7 mouse cellular contexts compared by ENCODE assay signal in genomic region chr19:5388011-5388441, GRCm38 (mm10). TPM values are rescaled to one million over a fixed set of nuclear protein-coding genes. Genes with fewer than 3 reads are reported as not detected.
DNase-seq lines count a peak whose midpoint lies in the region; ATAC-seq and TF ChIP-seq lines count a peak whose summit lies in the region.

No protein-coding gene starts in this region.

- peaks cover 26% of the 10 kb centered on the region for H3K36me3 ChIP-seq in lung, embryonic 14.5 days (ENCODE audit: insufficient read depth)
- H3K36me3 ChIP-seq in embryonic facial prominence, embryonic 15.5 days = peaks cover 27% of the 10 kb centered on the region
- H3K36me3 ChIP-seq in kidney, postnatal 0 days (ENCODE audit: insufficient read depth, low read length) = peaks cover 27% of the 10 kb centered on the region
- H3K36me3 ChIP-seq in midbrain, embryonic 16.5 days (ENCODE audit: control insufficient read depth, insufficient read depth, low read length) = peaks cover 15% of the 10 kb centered on the region

- no peak for TF ChIP-seq CTCF in lung, embryonic 14.5 days (IDR thresholded peaks at IDR 0.05; ENCODE audit: low read depth)
- no peak for TF ChIP-seq CTCF in kidney, postnatal 0 days (IDR thresholded peaks at IDR 0.05; ENCODE audit: low read depth)

- peaks cover 14% of the 10 kb centered on the region for H3K4me1 ChIP-seq in lung, embryonic 14.5 days (ENCODE audit: insufficient read depth)
- peaks cover 43% of the 10 kb centered on the region for H3K4me1 ChIP-seq in embryonic facial prominence, embryonic 15.5 days
- peaks cover 7% of the 10 kb centered on the region; the same call in 1 of the 2 replicates for H3K4me1 ChIP-seq in kidney, postnatal 0 days (replicated peaks; ENCODE audit: insufficient read depth, low read length)
- peaks cover 28% of the 10 kb centered on the region for H3K4me1 ChIP-seq in midbrain, embryonic 16.5 days (ENCODE audit: control insufficient read depth, insufficient read depth, low read length)

- no peaks in the 10 kb centered on the region for H3K9me3 ChIP-seq in lung, embryonic 14.5 days (ENCODE audit: low read depth, low read length)
- no peaks in the 10 kb centered on the region for H3K9me3 ChIP-seq in embryonic facial prominence, embryonic 15.5 days (replicated peaks)
- no peaks in the 10 kb centered on the region for H3K9me3 ChIP-seq in kidney, postnatal 0 days (replicated peaks; ENCODE audit: low read length)
- no peaks in the 10 kb centered on the region for H3K9me3 ChIP-seq in midbrain, embryonic 16.5 days (replicated peaks; ENCODE audit: control insufficient read depth, low read length, poor library complexity, severe bottlenecking)

- H3K4me3 ChIP-seq in lung, embryonic 14.5 days (ENCODE audit: low read depth, low read length) = peak overlapping the region; percentile 99
- peak overlapping the region; percentile 100 for H3K4me3 ChIP-seq in embryonic facial prominence, embryonic 15.5 days (replicated peaks)
- peak overlapping the region; percentile 94 for H3K4me3 ChIP-seq in kidney, postnatal 0 days (replicated peaks; ENCODE audit: low read depth, low read length)
- H3K4me3 ChIP-seq in midbrain, embryonic 16.5 days (ENCODE audit: low read depth, low read length) = peak overlapping the region; percentile 71

- peak overlapping the region; percentile 85 for H3K27ac ChIP-seq in lung, embryonic 14.5 days (ENCODE audit: low read depth)
- H3K27ac ChIP-seq in embryonic facial prominence, embryonic 15.5 days (replicated peaks) = peak overlapping the region; percentile 90
- peak overlapping the region; percentile 90 for H3K27ac ChIP-seq in kidney, postnatal 0 days
- peak overlapping the region; percentile 77 for H3K27ac ChIP-seq in midbrain, embryonic 16.5 days (ENCODE audit: low read length)

- peaks cover 3% of the 10 kb centered on the region for H3K27me3 ChIP-seq in lung, embryonic 14.5 days (ENCODE audit: insufficient read depth, low read length)
- H3K27me3 ChIP-seq in embryonic facial prominence, embryonic 15.5 days = no peaks in the 10 kb centered on the region
- no peaks in the 10 kb centered on the region for H3K27me3 ChIP-seq in kidney, postnatal 0 days (ENCODE audit: insufficient read depth, low read length)
- no peaks in the 10 kb centered on the region for H3K27me3 ChIP-seq in midbrain, embryonic 16.5 days (ENCODE audit: control insufficient read depth, insufficient read depth, low read depth, low read length)

- ATAC-seq in lung, embryonic 14.5 days (ENCODE audit: insufficient read depth) = peak; percentile 59
- ATAC-seq in embryonic facial prominence, embryonic 15.5 days (ENCODE audit: insufficient number of reproducible peaks, low FRiP score, low TSS enrichment, low read depth) = no peak; the same call in 1 of the 2 replicates
- peak; percentile 65 for ATAC-seq in kidney, postnatal 0 days (replicated peaks; ENCODE audit: low FRiP score, low read depth)
- ATAC-seq in midbrain, embryonic 16.5 days = peak; percentile 41

- under 1% methylated on average over 43 of the region's 43 CpGs for WGBS in lung, embryonic 14.5 days
- WGBS in embryonic facial prominence, embryonic 15.5 days = 0% methylated on average over 40 of the region's 43 CpGs
- WGBS in kidney, postnatal 0 days = under 1% methylated on average over 42 of the region's 43 CpGs
- WGBS in midbrain, embryonic 16.5 days = under 1% methylated on average over 41 of the region's 43 CpGs

- peak overlapping the region; percentile 90 for H3K9ac ChIP-seq in lung, embryonic 14.5 days
- H3K9ac ChIP-seq in embryonic facial prominence, embryonic 15.5 days = peak overlapping the region; percentile 96
- H3K9ac ChIP-seq in kidney, postnatal 0 days (ENCODE audit: low read depth, low read length) = peak overlapping the region; percentile 98
- H3K9ac ChIP-seq in midbrain, embryonic 16.5 days (ENCODE audit: low read depth, low read length) = peak overlapping the region; percentile 76

- peak; percentile 32 for DNase-seq in lung, embryonic 14.5 days
- DNase-seq in lung, postnatal 14 days = no peak
- peak; percentile 37 for DNase-seq in adipocyte (ENCODE audit: low spot score)
- peak; percentile 25 for DNase-seq in kidney, postnatal 0 days (ENCODE audit: low spot score)
- DNase-seq in frontal cortex, adult 2 months (ENCODE audit: extremely low spot score in 1 of 2, low spot score in 1 of 2) = no peak

- peak overlapping the region; percentile 76 for H3K4me2 ChIP-seq in lung, embryonic 14.5 days
- H3K4me2 ChIP-seq in embryonic facial prominence, embryonic 15.5 days (replicated peaks) = peak overlapping the region; percentile 86
- H3K4me2 ChIP-seq in kidney, postnatal 0 days (ENCODE audit: low read length) = peak overlapping the region; percentile 62
- peak overlapping the region; percentile 74 for H3K4me2 ChIP-seq in midbrain, embryonic 16.5 days (ENCODE audit: low read length)

RNA-seq across cellular contexts. Expression of gene Sart1, which starts 0.5 kb away (rescaled TPM):
- 72.0 and 73.8 TPM in 2 replicates for polyA plus RNA-seq in lung, embryonic 14.5 days (2014; fragmentation: Nextera tagmentation; extraction: Ambion mirVana)
- polyA plus RNA-seq in embryonic facial prominence, embryonic 15.5 days (2015; fragmentation: Nextera tagmentation; extraction: Ambion mirVana) = 81.5 and 83.5 TPM in 2 replicates
- 56.1 and 57.8 TPM in 2 replicates for polyA plus RNA-seq in kidney, postnatal 0 days (2015; fragmentation: Nextera tagmentation; extraction: Ambion mirVana)
- 67.7 and 68.5 TPM in 2 replicates for polyA plus RNA-seq in midbrain, embryonic 16.5 days (2015; fragmentation: Nextera tagmentation; extraction: Ambion mirVana)
- 70.5 and 85.4 TPM in 2 replicates for polyA plus RNA-seq in frontal cortex, adult 2 months (2012; rRNA removed)

RNA-seq across cellular contexts. Expression of gene Tsga10ip, which starts 14.3 kb away (rescaled TPM):
- 0.64 TPM in 1 of 2 replicates, not detected in the other for polyA plus RNA-seq in lung, embryonic 14.5 days (2014; fragmentation: Nextera tagmentation; extraction: Ambion mirVana)
- polyA plus RNA-seq in embryonic facial prominence, embryonic 15.5 days (2015; fragmentation: Nextera tagmentation; extraction: Ambion mirVana) = 0.72 and 1.1 TPM in 2 replicates
- 0.31 and 0.39 TPM in 2 replicates for polyA plus RNA-seq in kidney, postnatal 0 days (2015; fragmentation: Nextera tagmentation; extraction: Ambion mirVana)
- not detected in 2 replicates for polyA plus RNA-seq in midbrain, embryonic 16.5 days (2015; fragmentation: Nextera tagmentation; extraction: Ambion mirVana)
- polyA plus RNA-seq in frontal cortex, adult 2 months (2012; rRNA removed) = not detected in 2 replicates

RNA-seq across cellular contexts. Expression of gene Banf1, which starts 21.1 kb away (rescaled TPM):
- polyA plus RNA-seq in lung, embryonic 14.5 days (2014; fragmentation: Nextera tagmentation; extraction: Ambion mirVana) = 515 and 542 TPM in 2 replicates
- 399 and 402 TPM in 2 replicates for polyA plus RNA-seq in embryonic facial prominence, embryonic 15.5 days (2015; fragmentation: Nextera tagmentation; extraction: Ambion mirVana)
- polyA plus RNA-seq in kidney, postnatal 0 days (2015; fragmentation: Nextera tagmentation; extraction: Ambion mirVana) = 344 and 363 TPM in 2 replicates
- polyA plus RNA-seq in midbrain, embryonic 16.5 days (2015; fragmentation: Nextera tagmentation; extraction: Ambion mirVana) = 302 and 321 TPM in 2 replicates
- polyA plus RNA-seq in frontal cortex, adult 2 months (2012; rRNA removed) = 95.2 and 99.8 TPM in 2 replicates

RNA-seq across cellular contexts. Expression of gene Eif1ad, which starts 21.5 kb away (rescaled TPM):
- polyA plus RNA-seq in lung, embryonic 14.5 days (2014; fragmentation: Nextera tagmentation; extraction: Ambion mirVana) = 59.1 and 71.1 TPM in 2 replicates
- polyA plus RNA-seq in embryonic facial prominence, embryonic 15.5 days (2015; fragmentation: Nextera tagmentation; extraction: Ambion mirVana) = 48.6 and 55.1 TPM in 2 replicates
- 30.8 and 34.0 TPM in 2 replicates for polyA plus RNA-seq in kidney, postnatal 0 days (2015; fragmentation: Nextera tagmentation; extraction: Ambion mirVana)
- polyA plus RNA-seq in midbrain, embryonic 16.5 days (2015; fragmentation: Nextera tagmentation; extraction: Ambion mirVana) = 36.6 and 38.3 TPM in 2 replicates
- 25.4 and 27.0 TPM in 2 replicates for polyA plus RNA-seq in frontal cortex, adult 2 months (2012; rRNA removed)

RNA-seq across cellular contexts. Expression of gene Drap1, which starts 36.8 kb away (rescaled TPM):
- polyA plus RNA-seq in lung, embryonic 14.5 days (2014; fragmentation: Nextera tagmentation; extraction: Ambion mirVana) = 204 and 217 TPM in 2 replicates
- polyA plus RNA-seq in embryonic facial prominence, embryonic 15.5 days (2015; fragmentation: Nextera tagmentation; extraction: Ambion mirVana) = 267 and 280 TPM in 2 replicates
- polyA plus RNA-seq in kidney, postnatal 0 days (2015; fragmentation: Nextera tagmentation; extraction: Ambion mirVana) = 237 and 246 TPM in 2 replicates
- 288 and 310 TPM in 2 replicates for polyA plus RNA-seq in midbrain, embryonic 16.5 days (2015; fragmentation: Nextera tagmentation; extraction: Ambion mirVana)
- polyA plus RNA-seq in frontal cortex, adult 2 months (2012; rRNA removed) = 305 and 342 TPM in 2 replicates

Comparison
In these comparisons a context has a peak if more than half of its experiments do, and no peak if none do; other contexts are left out.
1. DNase-seq: peak in lung, embryonic 14.5 days (single experiment), adipocyte (single experiment) and kidney, postnatal 0 days (single experiment); none in lung, postnatal 14 days (single experiment) and frontal cortex, adult 2 months (0 of 2).
2. Peak in every context shown above with its lines, with median percentiles within 50 percentile points of each other: H3K27ac ChIP-seq, H3K4me2 ChIP-seq, H3K4me3 ChIP-seq and H3K9ac ChIP-seq.